Mouse (Mus musculus) cerebellum, adult 2 months (tissue): ENCODE data around the gene Usp9x.

Experiments
- CTCF ChIP-seq: fragments of 200-500 bp; IDR thresholded peaks from 2 replicates; pipeline ENCODE4 v1.5.1; 2011; ENCODE audit warnings: low read depth, mild to moderate bottlenecking, control low read depth, low read length, moderate library complexity, borderline replicate concordance; ENCODE audit not compliant: insufficient read depth
- POLR2A ChIP-seq: fragments of 200-500 bp; IDR thresholded peaks from 2 replicates; pipeline ENCODE4 v1.6.1; 2011; ENCODE audit warnings: low read length, control low read depth, borderline replicate concordance; ENCODE audit not compliant: insufficient read depth

- TF ChIP-seq CTCF: no peak
- peak; percentile 57; the same call in 1 of the 2 replicates for TF ChIP-seq POLR2A
Observed at GRCm38 (mm10) chrX:13041630-13042129, 29.6 kb upstream of the Usp9x start.
